Mouse (Mus musculus) C2C12 (cell line): ENCODE results near the gene Dnajc6.

Source experiments
- CEBPB ChIP-seq: IDR thresholded peaks from one replicate; pipeline ENCODE4 v1.6.1; 2011; ENCODE audit warnings: low read depth, mild to moderate bottlenecking, control low read depth, moderate library complexity
- CTCF ChIP-seq: IDR thresholded peaks from one replicate; pipeline ENCODE4 v1.5.1; 2011; ENCODE audit not compliant: control insufficient read depth, insufficient read depth, insufficient read length
- MAX ChIP-seq: IDR thresholded peaks from one replicate; pipeline ENCODE4 v1.6.1; 2011; ENCODE audit warnings: mild to moderate bottlenecking, control low read depth
- MYOD1 ChIP-seq: IDR thresholded peaks from one replicate; pipeline ENCODE4 v1.6.1; 2011; ENCODE audit warnings: low read depth; ENCODE audit not compliant: control insufficient read depth, insufficient read length
- USF1 ChIP-seq: IDR thresholded peaks from one replicate; pipeline ENCODE4 v1.6.1; 2011; ENCODE audit warnings: low read depth, mild to moderate bottlenecking, control low read depth, moderate library complexity

GRCm38 (mm10) chr4:101564746-101565417 lies 68.4 kb downstream of the Dnajc6 start:
- TF ChIP-seq CTCF, result no peak
- no peak for TF ChIP-seq CEBPB
- no peak for TF ChIP-seq USF1
- TF ChIP-seq MYOD1, result no peak
- TF ChIP-seq MAX, result no peak
